Mouse (Mus musculus) cerebellum, adult (tissue): ENCODE data around the gene Styx.
A peak's percentile ranks its signal among the peaks of the same experiment; 100 is the strongest.

Experiments used
- ATAC-seq: cut with Nextera tagmentation; 2 replicates; pipeline ENCODE4 v1.9.2; 2017; ENCODE audit warnings: mild to moderate bottlenecking, moderate library complexity, mixed read lengths; ENCODE audit not compliant: insufficient number of reproducible peaks, low FRiP score, low TSS enrichment

The Styx gene

DNA sequence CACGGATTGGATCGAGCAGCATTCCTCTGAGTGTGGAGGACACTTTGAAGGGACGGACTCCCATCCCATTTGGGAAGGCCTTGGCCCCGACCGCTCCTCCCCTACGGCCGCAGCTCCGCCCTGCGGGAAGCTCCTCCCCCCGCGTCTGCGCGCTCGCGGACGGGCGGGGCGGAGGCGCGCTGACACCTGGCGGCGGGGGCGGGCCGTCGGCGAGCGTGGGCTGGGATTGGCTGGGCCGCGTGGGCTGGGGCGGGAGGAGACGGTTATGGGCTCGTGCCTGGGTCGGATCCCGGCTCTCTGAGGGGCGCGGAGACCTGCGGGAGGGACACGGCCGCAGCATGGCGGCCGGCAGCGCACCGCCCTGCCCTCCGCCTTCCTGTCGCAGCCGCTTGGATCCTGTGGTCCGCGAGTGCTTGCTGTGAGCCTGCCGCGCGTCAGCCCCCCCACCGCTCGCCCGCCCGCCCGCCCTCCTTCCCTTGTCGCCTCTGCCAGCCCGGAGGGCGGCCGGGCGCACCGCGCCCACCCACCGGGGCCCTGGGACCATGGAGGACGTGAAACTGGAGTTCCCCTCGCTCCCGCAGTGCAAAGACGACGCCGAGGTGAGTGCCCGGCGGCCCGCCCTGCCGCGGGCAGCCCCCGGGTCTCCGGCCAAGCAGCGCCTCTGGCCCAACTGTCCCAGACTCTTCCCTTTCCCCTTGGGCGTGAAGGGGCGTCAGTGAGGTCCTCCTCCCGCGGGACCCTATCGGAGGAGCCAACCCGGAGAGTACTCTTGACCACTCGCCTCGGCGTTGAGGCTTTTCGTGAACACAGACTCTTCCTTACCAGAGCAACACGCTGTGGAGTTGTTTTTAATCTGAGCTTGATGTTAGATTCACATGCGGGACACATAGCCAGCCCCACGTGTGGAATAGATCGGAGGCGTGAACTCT is at the start of gene Styx:
Styx (plus strand) TSS at position 163 of the 929 bp plus-strand sequence.
- ATAC-seq = peak; percentile 97

DNA sequence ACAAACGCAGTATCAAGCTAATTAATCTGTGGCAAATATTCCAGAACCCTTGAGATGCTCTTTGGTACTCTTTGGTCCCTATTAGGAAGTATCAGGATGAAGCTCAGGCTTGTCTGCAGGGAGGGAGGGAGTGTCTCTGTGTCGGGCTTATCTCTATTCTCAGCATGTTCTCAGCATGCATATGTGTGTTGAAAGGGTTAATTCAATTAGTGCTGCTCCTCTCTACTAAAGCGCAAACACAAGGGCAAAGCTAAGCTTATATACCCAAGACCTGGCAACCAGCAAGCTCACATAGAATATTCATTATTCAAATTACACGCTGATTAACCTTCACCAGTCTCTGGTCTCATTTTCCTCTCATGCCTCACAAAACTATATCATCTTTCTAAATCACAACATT is 47.0 kb upstream of the Styx start:
- ATAC-seq = no peak

DNA sequence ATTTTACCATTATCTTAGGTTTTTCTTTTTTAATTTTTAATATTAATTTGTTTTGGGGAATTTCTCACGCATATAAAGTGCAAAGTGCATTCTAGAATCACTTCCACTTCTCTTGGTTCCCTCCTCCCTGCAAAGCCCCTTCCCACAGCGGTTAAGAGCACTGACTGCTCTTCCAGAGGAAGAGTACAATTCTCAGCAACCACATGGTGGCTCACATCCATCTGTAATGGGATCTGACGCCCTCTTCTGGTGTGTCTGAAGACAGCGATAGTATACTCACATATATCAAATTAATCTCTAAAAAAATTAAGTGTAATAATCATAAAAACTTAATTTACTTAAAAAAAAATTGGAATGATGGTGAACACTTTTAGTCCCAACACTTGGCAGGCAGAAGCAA is 46.5 kb upstream of the Styx start:
- ATAC-seq = no peak

DNA sequence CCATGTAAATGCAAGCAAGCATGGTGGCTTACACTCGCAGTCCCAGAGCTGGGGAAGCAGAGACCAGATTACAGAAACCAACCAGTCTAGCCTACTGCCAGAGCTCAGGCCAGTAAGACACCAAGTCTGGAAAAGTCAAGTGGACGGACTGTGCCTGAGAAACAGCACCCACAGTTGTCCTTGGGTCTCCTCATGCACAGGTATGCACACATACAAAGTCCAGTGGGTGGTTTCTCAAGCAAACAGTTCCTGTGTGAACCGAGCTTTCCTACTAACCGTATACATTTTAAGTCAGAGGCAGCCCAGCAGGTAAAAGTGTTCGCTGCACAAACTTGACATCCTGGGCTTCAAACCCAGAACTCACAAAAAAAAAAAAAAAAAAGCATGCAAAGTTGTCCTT is 45.0 kb upstream of the Styx start:
- no peak for ATAC-seq

DNA sequence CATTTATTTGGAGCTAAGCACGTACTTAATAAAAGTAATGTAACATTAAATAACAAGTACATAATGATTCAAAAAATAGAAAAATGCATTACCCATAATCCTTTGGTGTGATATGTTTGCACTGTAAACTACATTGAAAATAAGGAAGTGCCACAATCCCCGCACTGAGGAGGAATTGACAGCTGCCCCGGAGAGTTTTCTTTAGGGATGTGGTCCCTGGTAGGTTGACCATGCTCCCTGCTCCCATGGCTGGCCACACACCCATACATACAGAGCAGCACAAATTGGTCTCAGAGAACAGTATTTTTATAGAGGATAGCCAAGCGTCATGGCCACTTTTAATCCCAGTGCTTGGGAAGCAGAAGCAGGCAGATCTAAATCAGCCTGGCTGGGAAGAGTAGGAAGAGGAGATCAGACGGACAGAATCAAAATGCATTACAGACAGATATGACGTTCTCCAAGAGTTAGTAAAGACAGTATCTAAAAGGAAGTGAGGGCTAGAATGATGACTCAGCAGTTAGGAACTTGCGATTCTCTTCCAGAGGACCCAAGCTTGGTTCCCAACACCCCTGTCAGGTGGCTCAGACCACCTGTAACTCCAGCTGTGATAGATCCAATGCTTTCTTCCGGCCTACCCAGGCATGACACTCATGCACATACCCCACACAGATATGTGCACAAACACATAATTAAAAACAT is 43.1 kb upstream of the Styx start:
- ATAC-seq = no peak

DNA sequence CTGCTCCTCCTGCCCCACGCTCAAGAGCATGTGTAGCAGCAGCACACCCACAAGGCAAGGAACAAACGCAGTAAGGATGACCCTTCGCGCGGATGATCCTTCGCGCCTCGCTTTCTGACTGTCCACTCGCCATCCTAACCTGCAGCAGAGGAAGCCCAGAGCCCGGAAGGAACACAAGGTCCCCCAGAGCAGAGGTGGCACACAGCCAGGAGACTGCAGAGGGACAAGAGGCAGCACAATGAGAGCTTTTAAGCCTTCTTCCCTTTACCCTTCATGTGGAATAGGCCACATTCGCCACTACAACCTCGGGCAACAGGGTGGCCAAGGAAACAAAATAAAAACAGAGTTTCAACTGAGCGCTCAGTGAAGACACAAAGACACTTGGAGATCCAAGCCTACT is 41.2 kb upstream of the Styx start:
- ATAC-seq = no peak

DNA sequence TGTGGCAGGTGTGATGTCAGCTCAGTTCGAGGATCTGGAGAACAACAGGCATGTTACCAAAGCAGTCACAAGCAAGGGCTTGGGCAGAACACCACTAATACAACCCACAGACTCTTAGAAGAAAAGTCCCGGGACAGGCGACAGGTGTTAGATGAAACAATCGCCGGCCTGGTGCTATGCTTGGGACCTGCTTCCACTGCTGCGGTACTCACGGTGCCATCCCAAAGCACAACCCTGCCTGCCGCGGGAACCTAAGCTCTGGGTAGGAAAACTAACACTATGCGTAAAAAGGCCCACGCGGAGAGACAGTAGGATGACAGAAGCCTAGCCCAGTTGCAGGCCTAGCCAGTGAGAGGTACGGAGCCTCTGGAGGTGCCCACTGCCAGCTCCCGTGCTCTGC is 40.8 kb upstream of the Styx start:
- no peak for ATAC-seq

DNA sequence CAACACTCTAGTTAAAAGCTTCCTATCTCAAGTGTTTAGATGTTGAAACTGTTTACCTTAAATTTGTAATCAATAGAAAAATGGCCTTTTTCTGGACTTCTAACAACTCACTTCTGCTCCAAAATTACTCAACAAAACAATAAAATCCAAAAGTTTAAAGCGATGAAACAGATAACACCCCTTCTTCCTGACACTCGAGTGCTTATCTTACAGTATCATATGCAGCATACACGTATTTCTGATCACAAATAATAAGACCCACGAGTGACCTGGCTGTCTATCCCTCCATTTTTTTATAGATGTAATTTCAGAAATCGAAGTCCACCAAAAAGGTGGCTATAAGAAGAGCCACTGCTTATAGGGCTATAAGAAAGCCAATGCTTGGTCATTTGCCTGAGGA is 34.0 kb upstream of the Styx start:
- ATAC-seq = no peak

DNA sequence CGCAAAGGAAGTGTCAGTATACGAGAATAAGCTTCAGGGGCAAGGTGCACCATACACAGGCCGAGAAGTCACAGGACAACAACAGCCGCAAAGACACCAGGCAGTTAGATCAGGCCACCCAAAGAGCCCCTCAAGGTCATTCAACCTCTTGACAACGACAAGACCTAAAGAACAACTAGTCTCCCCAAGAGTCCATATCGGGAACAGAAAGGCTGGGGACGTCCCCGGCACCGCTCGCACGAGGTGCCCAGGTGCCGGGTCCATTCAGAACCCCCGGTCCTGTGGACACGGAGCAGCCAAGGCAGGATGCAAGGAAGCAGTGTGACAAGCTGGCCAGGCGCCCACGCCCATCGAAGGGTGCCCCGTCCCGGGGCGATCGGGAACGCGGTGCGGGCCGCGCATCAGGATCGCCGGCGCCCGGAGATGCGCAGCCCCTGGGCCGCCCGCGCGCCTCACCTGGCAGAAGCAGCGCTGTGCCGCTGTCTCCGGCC is 32.9 kb upstream of the Styx start:
- ATAC-seq = peak; percentile 16

DNA sequence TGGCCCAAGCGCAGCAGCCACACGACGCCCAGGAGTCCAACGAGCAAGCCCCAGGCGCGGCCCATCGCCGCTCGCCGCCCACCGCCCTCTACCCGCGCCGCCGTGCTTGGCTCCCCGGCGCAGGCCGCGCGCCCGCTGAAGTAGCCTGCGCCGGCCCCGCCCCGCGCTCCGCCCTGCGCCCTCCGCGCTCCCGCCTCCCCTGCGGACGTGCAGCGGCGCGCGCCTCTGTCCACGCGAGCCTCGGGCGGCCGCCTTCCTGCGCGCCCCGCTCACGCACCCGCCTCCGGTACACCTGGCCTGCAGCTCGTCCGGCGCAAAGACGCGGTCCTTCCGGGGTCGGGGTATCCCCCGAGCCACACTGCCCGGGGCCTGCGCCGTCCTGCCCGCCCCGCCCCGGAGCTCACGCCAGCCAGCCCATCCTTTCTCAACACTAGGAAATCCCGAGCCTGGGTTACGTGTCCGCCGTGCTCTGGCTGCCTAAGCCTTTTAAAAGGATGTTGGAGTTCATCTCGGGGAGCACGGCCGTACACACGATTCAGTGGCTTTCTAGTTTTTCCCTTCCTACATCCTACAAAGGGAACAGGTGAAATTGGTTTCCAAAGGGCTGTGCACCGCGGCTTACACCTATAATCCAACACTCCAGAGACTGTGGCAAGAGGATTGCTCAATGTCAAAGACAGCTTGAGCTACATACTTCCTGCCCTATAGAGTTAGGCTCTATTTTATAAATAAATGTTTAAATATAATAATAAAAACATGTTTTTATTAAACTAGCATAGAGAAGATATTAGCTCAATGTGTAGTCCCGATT is 32.3 kb upstream of the Styx start, which contains the start of gene Ero1l:
Ero1l (minus strand) TSS at position 346 of the 811 bp plus-strand sequence.
- ATAC-seq = peak; percentile 96

DNA sequence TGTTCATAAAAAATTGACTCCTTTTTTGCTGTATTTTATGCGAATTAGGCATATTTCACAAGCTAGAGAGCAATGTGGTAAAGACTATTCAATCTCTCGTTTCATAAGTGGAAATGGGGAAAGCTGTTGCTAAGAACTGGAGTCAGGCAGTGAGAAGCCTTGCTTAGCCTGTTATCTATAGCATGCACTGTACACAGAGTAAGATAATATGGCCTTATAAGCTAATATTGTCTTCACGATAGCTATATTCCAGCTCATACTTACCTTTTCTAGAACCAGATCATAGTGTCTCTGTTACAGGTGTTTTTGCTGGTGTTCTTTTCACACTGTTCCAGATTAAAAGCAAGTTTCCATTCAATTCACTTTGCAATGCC is 31.7 kb upstream of the Styx start:
- no peak for ATAC-seq

DNA sequence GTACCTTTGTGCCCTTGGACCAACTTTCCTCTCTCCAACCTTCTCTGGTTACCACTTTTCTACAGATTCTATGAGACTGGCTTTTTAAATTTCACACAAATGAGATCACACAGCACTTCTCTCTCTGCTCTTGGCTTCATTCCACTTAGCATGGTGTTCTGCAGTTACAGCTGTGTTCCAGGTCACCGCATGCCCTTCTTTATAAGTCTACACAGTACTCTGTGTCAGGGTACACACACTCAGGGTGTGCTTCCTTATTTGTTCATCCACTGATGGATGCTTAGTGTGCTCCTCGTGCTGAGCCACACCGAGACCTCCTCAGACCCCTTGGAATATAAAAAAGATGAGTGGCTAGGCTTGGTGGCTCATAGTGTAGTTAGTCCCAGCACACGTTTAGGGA is 30.8 kb upstream of the Styx start:
- ATAC-seq = no peak

DNA sequence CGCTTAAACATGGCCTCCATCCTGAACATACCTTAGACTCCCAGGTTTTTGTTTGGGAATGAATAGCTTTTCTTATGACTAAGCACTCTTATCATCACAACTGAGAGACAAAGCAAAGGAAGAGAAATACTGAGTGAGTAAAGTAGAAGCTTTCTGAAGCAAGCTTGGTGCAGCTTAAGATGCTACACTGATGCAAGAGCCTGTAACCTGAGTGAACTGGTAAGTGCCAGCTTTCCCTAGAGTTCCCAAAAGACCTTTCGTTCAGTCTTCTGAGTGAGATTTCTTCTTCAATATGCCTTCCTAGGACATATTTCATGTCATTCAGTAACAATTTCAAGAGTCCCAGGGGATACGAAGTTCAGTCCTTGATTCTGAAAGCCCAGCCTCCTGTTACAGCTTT is 29.8 kb upstream of the Styx start:
- no peak for ATAC-seq

DNA sequence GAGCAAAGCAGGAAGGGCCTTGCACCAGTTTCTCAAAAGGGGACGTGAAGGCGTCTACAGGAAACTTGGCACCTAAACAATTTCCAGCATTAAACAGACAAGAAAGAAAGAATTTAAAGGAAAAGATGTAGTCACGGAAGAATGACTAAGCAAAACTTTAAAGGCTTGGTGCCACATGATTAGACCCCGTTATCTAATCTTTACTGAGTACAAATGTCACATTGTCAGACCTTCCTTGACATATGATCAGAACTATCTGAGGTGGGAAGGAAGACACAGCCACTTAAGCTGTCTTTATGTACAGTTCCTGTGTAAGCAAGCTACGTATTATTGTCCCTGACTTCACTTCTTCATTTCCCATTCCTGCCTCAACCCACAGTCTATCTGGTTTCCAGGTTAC is 29.3 kb upstream of the Styx start:
- no peak for ATAC-seq

DNA sequence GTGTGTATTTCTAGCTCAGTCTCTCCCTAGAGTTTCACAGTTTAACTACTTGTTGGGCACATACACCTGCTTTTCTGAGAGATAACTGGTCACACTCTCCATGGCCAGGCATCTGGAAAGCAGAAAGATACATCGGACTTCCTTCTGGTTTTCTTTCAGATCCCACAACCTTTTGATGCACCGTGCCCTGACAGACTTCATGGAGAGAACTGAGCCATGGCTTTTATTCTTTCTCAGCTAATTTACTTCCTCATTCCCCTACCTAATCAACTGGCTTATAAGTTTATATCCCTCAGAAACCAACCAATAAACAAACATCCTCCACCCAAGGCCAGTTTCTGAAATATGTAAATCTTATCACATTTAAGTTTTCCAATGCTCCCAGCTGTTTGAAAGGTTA is 28.4 kb upstream of the Styx start:
- ATAC-seq = no peak

DNA sequence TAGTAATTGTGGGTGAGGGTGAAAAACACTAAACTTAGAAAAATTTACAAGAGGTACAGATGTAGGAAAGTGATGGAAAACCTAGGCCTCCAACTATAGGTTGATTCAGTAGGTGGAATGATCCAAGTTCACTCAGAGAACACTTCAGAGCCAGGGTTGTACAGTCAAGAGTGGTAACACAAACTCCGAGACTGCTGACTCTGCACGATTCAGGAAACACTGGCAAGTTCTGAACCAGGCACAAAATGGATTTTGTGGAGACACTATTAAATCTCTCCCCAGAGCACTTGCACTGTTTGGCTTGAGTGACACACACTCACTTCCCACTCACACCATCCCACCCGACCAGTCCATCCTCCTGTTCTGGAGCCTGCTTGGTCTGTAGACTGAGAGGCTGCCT is 27.6 kb upstream of the Styx start:
- no peak for ATAC-seq

DNA sequence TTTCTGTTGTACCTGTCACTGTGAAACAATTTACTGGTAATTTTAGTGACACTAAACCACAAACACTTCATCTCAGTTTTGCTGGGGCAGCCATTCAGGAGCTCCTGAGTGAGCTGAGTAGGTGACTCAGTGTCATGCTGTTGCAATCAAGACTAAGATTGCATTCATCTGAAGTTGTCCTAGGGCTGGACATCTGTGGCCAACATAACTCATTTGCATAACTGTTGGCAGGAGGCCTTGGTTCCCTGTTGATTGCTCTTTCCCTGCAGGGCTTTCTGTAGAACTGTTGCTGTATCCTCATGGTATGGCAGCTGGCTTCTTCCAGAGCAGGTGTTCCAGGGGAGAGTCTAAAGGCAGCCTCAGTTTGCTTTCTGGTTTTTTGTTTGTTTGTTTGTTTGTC is 25.4 kb upstream of the Styx start:
- no peak for ATAC-seq

DNA sequence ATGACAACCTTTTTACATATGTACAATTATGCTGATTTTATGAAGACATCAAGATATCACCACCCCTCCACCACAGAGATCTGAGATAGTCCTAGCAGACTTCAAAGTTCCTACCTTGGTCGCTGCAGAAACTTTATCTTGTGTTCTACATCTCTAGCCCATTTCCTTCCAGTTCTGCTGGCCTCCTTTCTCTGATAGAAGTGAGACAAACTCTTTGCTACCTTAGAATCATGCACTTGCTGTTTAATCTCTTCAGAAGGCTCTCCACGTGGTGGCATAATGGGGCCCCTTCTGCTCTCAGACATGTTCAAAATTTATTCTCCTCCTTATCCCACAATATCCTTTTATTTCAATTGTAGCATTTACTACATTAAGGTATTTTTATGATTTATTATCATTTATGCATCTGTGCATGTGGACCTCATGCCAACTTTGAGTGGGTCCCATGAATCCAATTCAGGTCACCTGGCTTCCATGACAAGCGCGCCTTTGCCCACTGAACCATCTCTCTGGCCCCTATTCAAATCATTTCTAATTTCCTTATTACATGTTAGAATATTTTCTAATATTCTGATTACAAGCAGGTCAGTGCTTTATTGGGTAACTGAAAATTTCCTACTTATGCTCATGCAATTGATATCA is 22.7 kb upstream of the Styx start:
- ATAC-seq = no peak

DNA sequence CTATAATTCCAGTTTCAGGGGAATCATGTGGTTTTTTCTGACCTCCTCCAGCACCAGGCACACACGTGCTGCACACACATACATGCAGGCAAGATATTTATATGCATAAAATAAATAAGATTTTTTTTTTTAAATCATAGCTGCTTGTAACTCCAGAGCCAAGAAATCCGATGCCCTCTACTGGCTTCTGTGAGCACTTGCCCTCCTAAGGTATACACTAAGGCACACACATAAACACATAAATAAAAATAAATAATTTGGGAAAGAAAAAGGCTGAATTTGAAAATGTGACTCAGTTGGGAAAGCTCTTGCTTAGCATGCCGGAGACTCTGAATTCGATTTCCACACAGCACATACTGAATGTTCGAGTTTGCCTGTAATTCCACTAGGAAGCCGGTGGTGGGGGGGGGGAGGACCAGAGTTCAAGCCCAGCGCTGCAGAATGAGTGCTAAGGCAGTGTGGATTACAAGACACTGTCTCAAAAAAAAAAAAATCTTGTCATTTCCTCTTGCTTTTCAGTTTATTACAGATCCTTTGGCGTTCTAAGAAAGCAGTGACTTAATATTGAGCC is 21.8 kb upstream of the Styx start:
- peak; percentile 60 for ATAC-seq

DNA sequence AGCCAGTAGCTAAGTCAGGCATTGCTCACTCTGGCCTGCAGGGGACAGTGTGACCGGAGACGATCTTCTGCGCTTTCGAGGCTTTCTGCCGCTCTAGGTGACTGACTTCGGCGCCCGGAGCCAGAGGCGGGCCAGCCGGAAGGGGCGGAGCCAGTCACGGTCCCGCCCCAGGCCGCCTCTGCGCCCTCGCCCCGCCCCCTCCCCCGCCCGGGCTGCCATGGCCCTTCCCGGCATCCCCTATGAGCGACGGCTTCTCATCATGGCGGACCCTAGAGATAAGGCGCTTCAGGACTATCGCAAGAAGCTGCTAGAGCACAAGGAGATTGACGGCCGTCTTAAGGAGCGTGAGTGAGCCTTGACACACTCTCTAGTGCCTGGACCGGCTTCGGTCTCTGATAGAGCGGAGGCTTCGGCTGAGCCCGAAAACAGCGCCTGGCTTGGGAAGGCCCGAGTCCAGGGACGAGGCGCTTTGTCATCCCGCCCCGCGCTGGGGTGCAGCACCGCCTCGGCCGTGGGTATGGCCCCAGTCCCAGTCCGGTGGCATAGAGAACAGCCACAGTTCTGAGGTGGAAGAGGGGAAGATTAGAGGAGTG is 21.2 kb upstream of the Styx start, which contains the start of gene Psmc6:
Psmc6 (plus strand) TSS at position 200 of the 593 bp plus-strand sequence.
- peak; percentile 97 for ATAC-seq
